Comparison of ENCODE assay signal across 8 mouse cellular contexts in genomic region chr11:94991641-94992479, GRCm38 (mm10). TPM values are rescaled to one million over a fixed set of nuclear protein-coding genes. Genes with fewer than 3 reads are reported as not detected.
DNase-seq lines count a peak whose midpoint lies in the region; ATAC-seq and TF ChIP-seq lines count a peak whose summit lies in the region.

No protein-coding gene starts in this region.

- peaks cover 10% of the 10 kb centered on the region; the same call in 1 of the 2 replicates for H3K27me3 ChIP-seq in erythroblast, embryonic 14.5 days (ENCODE audit: control insufficient read depth)
- H3K27me3 ChIP-seq in hindbrain, postnatal 0 days (ENCODE audit: insufficient read depth, low read length) = no peaks in the 10 kb centered on the region
- H3K27me3 ChIP-seq in neural tube, embryonic 15.5 days (replicated peaks) = no peaks in the 10 kb centered on the region

- H3K27ac ChIP-seq in hindbrain, postnatal 0 days = peak overlapping the region; percentile 89
- H3K27ac ChIP-seq in neural tube, embryonic 15.5 days (replicated peaks) = peak overlapping the region; percentile 96

- peaks cover 41% of the 10 kb centered on the region for H3K36me3 ChIP-seq in erythroblast, embryonic 14.5 days (ENCODE audit: control insufficient read depth)
- H3K36me3 ChIP-seq in hindbrain, postnatal 0 days (ENCODE audit: insufficient read depth, low read length) = peaks cover 6% of the 10 kb centered on the region
- H3K36me3 ChIP-seq in neural tube, embryonic 15.5 days = peaks cover 6% of the 10 kb centered on the region

- H3K9me3 ChIP-seq in erythroblast, embryonic 14.5 days (ENCODE audit: control insufficient read depth, low read length) = no peaks in the 10 kb centered on the region
- H3K9me3 ChIP-seq in hindbrain, postnatal 0 days (ENCODE audit: low read length) = no peaks in the 10 kb centered on the region
- no peaks in the 10 kb centered on the region for H3K9me3 ChIP-seq in neural tube, embryonic 15.5 days (replicated peaks)

- ATAC-seq in hindbrain, postnatal 0 days = no peak
- ATAC-seq in neural tube, embryonic 15.5 days (ENCODE audit: low FRiP score) = no peak
- no peak for ATAC-seq in monocyte, adult 5-6 weeks (replicated peaks; ENCODE audit: insufficient number of reproducible peaks, low FRiP score, low TSS enrichment, poor library complexity, severe bottlenecking)

- no peak for TF ChIP-seq CTCF in hindbrain, postnatal 0 days (IDR thresholded peaks at IDR 0.05; ENCODE audit: low read depth)

- peak; percentile 68 to 75 for DNase-seq in heart, adult 18-20 months
- no peak for DNase-seq in heart, adult 8-10 months (ENCODE audit: low spot score)
- DNase-seq in adrenal gland, adult 18-20 months (ENCODE audit: low spot score in 2 of 2) = peak; percentile 66
- peak; percentile 60 for DNase-seq in hindbrain, postnatal 0 days (ENCODE audit: low spot score)
- DNase-seq in lung, adult 18-20 months = peak; percentile 49 to 59

- under 1% methylated on average over 91 of the region's 99 CpGs for WGBS in hindbrain, postnatal 0 days
- under 1% methylated on average over 85 of the region's 99 CpGs for WGBS in neural tube, embryonic 15.5 days

- H3K4me2 ChIP-seq in hindbrain, postnatal 0 days (ENCODE audit: low read depth, low read length) = peak overlapping the region; percentile 99
- peak overlapping the region; percentile 91 for H3K4me2 ChIP-seq in neural tube, embryonic 15.5 days

- H3K4me1 ChIP-seq in erythroblast, embryonic 14.5 days (ENCODE audit: control insufficient read depth) = peaks cover 94% of the 10 kb centered on the region
- peaks cover 52% of the 10 kb centered on the region for H3K4me1 ChIP-seq in hindbrain, postnatal 0 days (ENCODE audit: insufficient read depth, low read length)
- peaks cover 78% of the 10 kb centered on the region for H3K4me1 ChIP-seq in neural tube, embryonic 15.5 days

- H3K4me3 ChIP-seq in erythroblast, embryonic 14.5 days (replicated peaks) = peak overlapping the region; percentile 86
- H3K4me3 ChIP-seq in hindbrain, postnatal 0 days (ENCODE audit: low read length) = peak overlapping the region; percentile 74
- H3K4me3 ChIP-seq in neural tube, embryonic 15.5 days (replicated peaks) = peak overlapping the region; percentile 89

- H3K9ac ChIP-seq in hindbrain, postnatal 0 days (replicated peaks; ENCODE audit: low read length) = peak overlapping the region; percentile 85
- peak overlapping the region; percentile 99 for H3K9ac ChIP-seq in neural tube, embryonic 15.5 days (replicated peaks)

RNA-seq across cellular contexts. Expression of gene Ppp1r9b, which starts 1.0 kb away (rescaled TPM):
- total RNA-seq in heart, adult 18-20 months (2021) = 10 to 100 TPM; 44.8 to 47.2 TPM
- total RNA-seq in heart, adult 8-10 months (2022) = 10 to 100 TPM; 43.9 to 47.4 (median 45.6) TPM
- total RNA-seq in adrenal gland, adult 18-20 months (2021) = 100 to 1,000 TPM; 107 to 115 TPM
- polyA plus RNA-seq in erythroblast, embryonic 14.5 days (2012) = 29.1 and 31.4 TPM in 2 replicates
- 170 and 190 TPM in 2 replicates for total RNA-seq in hindbrain, postnatal 0 days (2014; rRNA removed)
- polyA plus RNA-seq in hindbrain, postnatal 0 days (2015; fragmentation: Nextera tagmentation; extraction: Ambion mirVana) = 18.8 and 19.4 TPM in 2 replicates
- polyA plus RNA-seq in neural tube, embryonic 15.5 days (2015; fragmentation: Nextera tagmentation; extraction: Ambion mirVana) = 18.8 TPM in 2 replicates
- total RNA-seq in monocyte, adult 5-6 weeks (2017) = 127 to 216 TPM (median 141 TPM) in 3 replicates

RNA-seq across cellular contexts. Expression of gene Sgca, which starts 15.7 kb away (rescaled TPM):
- total RNA-seq in heart, adult 18-20 months (2021) = 100 to 1,000 TPM; 182 to 184 TPM
- total RNA-seq in heart, adult 8-10 months (2022) = 100 to 1,000 TPM; 202 to 221 (median 208) TPM
- under 1 TPM in 1 of 2 experiments, not detected in 1; 0.80 TPM for total RNA-seq in adrenal gland, adult 18-20 months (2021)
- polyA plus RNA-seq in erythroblast, embryonic 14.5 days (2012) = not detected in 2 replicates
- 0.36 and 0.52 TPM in 2 replicates for total RNA-seq in hindbrain, postnatal 0 days (2014; rRNA removed)
- polyA plus RNA-seq in hindbrain, postnatal 0 days (2015; fragmentation: Nextera tagmentation; extraction: Ambion mirVana) = 0.26 and 0.28 TPM in 2 replicates
- polyA plus RNA-seq in neural tube, embryonic 15.5 days (2015; fragmentation: Nextera tagmentation; extraction: Ambion mirVana) = 0.77 and 1.4 TPM in 2 replicates
- total RNA-seq in monocyte, adult 5-6 weeks (2017) = not detected in 3 replicates

RNA-seq across cellular contexts. Expression of gene Samd14, which starts 17.8 kb away (rescaled TPM):
- total RNA-seq in heart, adult 18-20 months (2021) = 1 to 10 TPM; 1.1 to 1.9 TPM
- total RNA-seq in heart, adult 8-10 months (2022) = 1 to 10 TPM in 2 of 4 experiments, under 1 TPM in 2; 0.72 to 1.1 (median 0.96) TPM
- 1 to 10 TPM; 3.7 TPM for total RNA-seq in adrenal gland, adult 18-20 months (2021)
- polyA plus RNA-seq in erythroblast, embryonic 14.5 days (2012) = 123 and 135 TPM in 2 replicates
- 216 and 223 TPM in 2 replicates for total RNA-seq in hindbrain, postnatal 0 days (2014; rRNA removed)
- 128 and 137 TPM in 2 replicates for polyA plus RNA-seq in hindbrain, postnatal 0 days (2015; fragmentation: Nextera tagmentation; extraction: Ambion mirVana)
- 139 and 167 TPM in 2 replicates for polyA plus RNA-seq in neural tube, embryonic 15.5 days (2015; fragmentation: Nextera tagmentation; extraction: Ambion mirVana)
- total RNA-seq in monocyte, adult 5-6 weeks (2017) = 0.38 to 1.5 TPM in 2 of 3 replicates, not detected in the other

RNA-seq across cellular contexts. Expression of gene Hils1, which starts 24.5 kb away (rescaled TPM):
- not detected for total RNA-seq in heart, adult 18-20 months (2021)
- not detected for total RNA-seq in heart, adult 8-10 months (2022)
- not detected for total RNA-seq in adrenal gland, adult 18-20 months (2021)
- polyA plus RNA-seq in erythroblast, embryonic 14.5 days (2012) = not detected in 2 replicates
- total RNA-seq in hindbrain, postnatal 0 days (2014; rRNA removed) = not detected in 2 replicates
- polyA plus RNA-seq in hindbrain, postnatal 0 days (2015; fragmentation: Nextera tagmentation; extraction: Ambion mirVana) = not detected in 2 replicates
- polyA plus RNA-seq in neural tube, embryonic 15.5 days (2015; fragmentation: Nextera tagmentation; extraction: Ambion mirVana) = not detected in 2 replicates
- 2.5 TPM in 1 of 3 replicates, not detected in the others for total RNA-seq in monocyte, adult 5-6 weeks (2017)

RNA-seq across cellular contexts. Expression of gene Pdk2, which starts 49.3 kb away (rescaled TPM):
- total RNA-seq in heart, adult 18-20 months (2021) = 100 to 1,000 TPM; 421 to 452 TPM
- total RNA-seq in heart, adult 8-10 months (2022) = 100 to 1,000 TPM; 469 to 545 (median 504) TPM
- 100 to 1,000 TPM in 1 of 2 experiments, 10 to 100 TPM in 1; 84.1 to 111 TPM for total RNA-seq in adrenal gland, adult 18-20 months (2021)
- 4.0 and 7.2 TPM in 2 replicates for polyA plus RNA-seq in erythroblast, embryonic 14.5 days (2012)
- total RNA-seq in hindbrain, postnatal 0 days (2014; rRNA removed) = 25.0 and 32.0 TPM in 2 replicates
- 46.8 and 49.0 TPM in 2 replicates for polyA plus RNA-seq in hindbrain, postnatal 0 days (2015; fragmentation: Nextera tagmentation; extraction: Ambion mirVana)
- 24.9 and 27.1 TPM in 2 replicates for polyA plus RNA-seq in neural tube, embryonic 15.5 days (2015; fragmentation: Nextera tagmentation; extraction: Ambion mirVana)
- total RNA-seq in monocyte, adult 5-6 weeks (2017) = 2.8 to 14.5 TPM (median 4.8 TPM) in 3 replicates

Comparison
In these comparisons a context has a peak if more than half of its experiments do, and no peak if none do; other contexts are left out.
1. RNA of gene Sgca, which starts 15.7 kb away (total RNA-seq): 202 to 221 TPM in heart, adult 8-10 months and 182 to 184 TPM in heart, adult 18-20 months; 0.80 TPM in adrenal gland, adult 18-20 months, 0.36 to 0.52 TPM in hindbrain, postnatal 0 days and not detected in monocyte, adult 5-6 weeks; every median in the first group is over 100 times any median in the second.
2. RNA of gene Samd14, which starts 17.8 kb away (total RNA-seq): 216 to 223 TPM in hindbrain, postnatal 0 days; 3.7 TPM in adrenal gland, adult 18-20 months, 1.1 to 1.9 TPM in heart, adult 18-20 months, 0.72 to 1.1 TPM in heart, adult 8-10 months and 0.38 to 1.5 TPM in monocyte, adult 5-6 weeks; every median in the first group is over 10 times any median in the second.
3. Peak in every context shown above with its lines, with median percentiles within 50 percentile points of each other: H3K4me3 ChIP-seq.